Mouse (Mus musculus): ENCODE results near the gene Ptch2.

- no peak for TF ChIP-seq MAX (IDR thresholded peaks at IDR 0.05)
- TF ChIP-seq CTCF (IDR thresholded peaks at IDR 0.05; ENCODE audit: control insufficient read depth, insufficient read depth, insufficient read length), result no peak
- TF ChIP-seq CEBPB (IDR thresholded peaks at IDR 0.05; ENCODE audit: low read depth), result no peak
Observed at GRCm38 (mm10) chr4:117151416-117151815, 55.5 kb downstream of the Ptch2 start.
